Mouse (Mus musculus): Measurements from ENCODE around the gene Tmem89. TPM values are rescaled to one million over a fixed set of nuclear protein-coding genes. Genes with fewer than 3 reads are reported as not detected.

Tmem89 gene
- total RNA-seq (2014; fragmentation: Nextera tagmentation), result not detected in 2 replicates
- not detected in 2 replicates for total RNA-seq (2017)

- ATAC-seq (replicated peaks; ENCODE audit: poor library complexity, severe bottlenecking), result no peak
Measured at GRCm38 (mm10) chr9:108914491-108914890, at the start of gene Tmem89. Tmem89 (plus strand) TSS chr9:108914619.

GRCm38 (mm10) chr9:108912308-108912707 is 2.1 kb upstream of the Tmem89 start:
- no peak for ATAC-seq (replicated peaks; ENCODE audit: poor library complexity, severe bottlenecking)

- no peak for ATAC-seq (replicated peaks; ENCODE audit: poor library complexity, severe bottlenecking)
Measured at GRCm38 (mm10) chr9:108913161-108913560, 1.3 kb upstream of the Tmem89 start.

GRCm38 (mm10) chr9:108913621-108914020 is 798 bp upstream of the Tmem89 start:
- ATAC-seq (replicated peaks; ENCODE audit: poor library complexity, severe bottlenecking), result no peak

GRCm38 (mm10) chr9:108925897-108926296 is 11.5 kb downstream of the Tmem89 start:
- peak; percentile 84 for ATAC-seq (replicated peaks; ENCODE audit: poor library complexity, severe bottlenecking)

- ATAC-seq (replicated peaks; ENCODE audit: poor library complexity, severe bottlenecking), result no peak
Measured at GRCm38 (mm10) chr9:108928424-108928823, 14.0 kb downstream of the Tmem89 start.

GRCm38 (mm10) chr9:108935991-108936390 is 21.6 kb downstream of the Tmem89 start:
- ATAC-seq (replicated peaks; ENCODE audit: poor library complexity, severe bottlenecking), result peak; percentile 66

- peak; percentile 92 for ATAC-seq (replicated peaks; ENCODE audit: poor library complexity, severe bottlenecking)
Measured at GRCm38 (mm10) chr9:108936418-108937364, 22.3 kb downstream of the Tmem89 start, which contains the start of gene Uqcrc1. Uqcrc1 (plus strand) TSS chr9:108936633.

- no peak for ATAC-seq (replicated peaks; ENCODE audit: poor library complexity, severe bottlenecking)
Measured at GRCm38 (mm10) chr9:108945111-108945510, 30.7 kb downstream of the Tmem89 start.

- ATAC-seq (replicated peaks; ENCODE audit: poor library complexity, severe bottlenecking), result no peak
Measured at GRCm38 (mm10) chr9:108945608-108946007, 31.2 kb downstream of the Tmem89 start.

GRCm38 (mm10) chr9:108949231-108949966 is 35.0 kb downstream of the Tmem89 start:
- no peak for ATAC-seq (replicated peaks; ENCODE audit: poor library complexity, severe bottlenecking)

GRCm38 (mm10) chr9:108949967-108950728 is 35.7 kb downstream of the Tmem89 start:
- ATAC-seq (replicated peaks; ENCODE audit: poor library complexity, severe bottlenecking), result no peak

- ATAC-seq (replicated peaks; ENCODE audit: poor library complexity, severe bottlenecking), result peak; percentile 21; the same call in 1 of the 2 replicates
Measured at GRCm38 (mm10) chr9:108953081-108953636, 38.7 kb downstream of the Tmem89 start, which contains the start of gene Col7a1. Col7a1 (plus strand) TSS chr9:108953586.

GRCm38 (mm10) chr9:108955241-108955640 is 40.8 kb downstream of the Tmem89 start:
- no peak for ATAC-seq (replicated peaks; ENCODE audit: poor library complexity, severe bottlenecking)

GRCm38 (mm10) chr9:108955846-108956245 is 41.4 kb downstream of the Tmem89 start:
- ATAC-seq (replicated peaks; ENCODE audit: poor library complexity, severe bottlenecking), result no peak

GRCm38 (mm10) chr9:108963577-108963976 is 49.2 kb downstream of the Tmem89 start:
- ATAC-seq (replicated peaks; ENCODE audit: poor library complexity, severe bottlenecking), result no peak

- no peak for ATAC-seq (replicated peaks; ENCODE audit: poor library complexity, severe bottlenecking)
Measured at GRCm38 (mm10) chr9:108964338-108964737, 49.9 kb downstream of the Tmem89 start.
